Mouse (Mus musculus) midbrain, postnatal 0 days (tissue): ENCODE data around the gene Eif4b. TPM values are rescaled to one million over a fixed set of nuclear protein-coding genes. Genes with fewer than 3 reads are reported as not detected.

Experiments used
- ATAC-seq: fragments of 200-750 bp; cut with Nextera tagmentation; 2 replicates; pipeline ENCODE4 v1.8.0; 2017; ENCODE audit warnings: moderate number of reproducible peaks, mild to moderate bottlenecking, moderate TSS enrichment, moderate library complexity; ENCODE audit not compliant: low FRiP score
- DNase-seq: peaks from one replicate; pipeline ENCODE4 v3.0.0-alpha.2; 2015; ENCODE audit warnings: low spot score
- H3K27ac ChIP-seq: fragments of 300-500 bp; sonication (generic); 2 replicates; pipeline ENCODE4 v1.5.1; 2014; ENCODE audit warnings: low read depth, mild to moderate bottlenecking, low read length, mixed read lengths
- H3K27me3 ChIP-seq: fragments of 300-500 bp; sonication (generic); 2 replicates; pipeline ENCODE4 v1.6.1; 2014; ENCODE audit warnings: low read length, control low read depth, mixed read lengths; ENCODE audit not compliant: insufficient read depth
- H3K36me3 ChIP-seq: fragments of 300-500 bp; sonication (generic); 2 replicates; pipeline ENCODE4 v1.6.1; 2014; ENCODE audit warnings: low read length, control low read depth, mixed read lengths; ENCODE audit not compliant: insufficient read depth
- H3K4me1 ChIP-seq: fragments of 300-500 bp; sonication (generic); 2 replicates; pipeline ENCODE4 v1.6.1; 2014; ENCODE audit warnings: mild to moderate bottlenecking, control low read depth, antibody characterized with exemption, low read length, mixed read lengths; ENCODE audit not compliant: insufficient read depth
- H3K4me2 ChIP-seq: fragments of 300-500 bp; sonication (generic); 2 replicates; pipeline ENCODE4 v1.6.1; 2014; ENCODE audit warnings: low read depth, mild to moderate bottlenecking, low read length, mixed read lengths; ENCODE audit not compliant: poor library complexity, severe bottlenecking
- H3K4me3 ChIP-seq: fragments of 300-500 bp; sonication (generic); 2 replicates; pipeline ENCODE4 v1.5.1; 2014; ENCODE audit warnings: low read depth, mild to moderate bottlenecking, low read length, moderate library complexity
- H3K9ac ChIP-seq: fragments of 300-500 bp; sonication (generic); replicated peaks from 2 replicates; pipeline ENCODE4 v1.6.1; 2014; ENCODE audit warnings: mild to moderate bottlenecking, low read length, moderate library complexity, mixed read lengths; ENCODE audit not compliant: poor library complexity, severe bottlenecking
- H3K9me3 ChIP-seq: fragments of 300-500 bp; sonication (generic); 2 replicates; pipeline ENCODE4 v1.6.1; 2016; ENCODE audit warnings: low read length, control low read depth
- CTCF ChIP-seq: IDR thresholded peaks from 2 replicates; pipeline ENCODE4 v1.5.1; 2016; ENCODE audit warnings: antibody characterized with exemption, mild to moderate bottlenecking
- WGBS: fragments of 180-500 bp; shearing (Covaris S2); extraction: QIAGEN DNeasy Blood & Tissue Kit; methylation state at CpG from one replicate; pipeline ENCODE4 v1.1.7; 2014; 5-methylcytosine and 5-hydroxymethylcytosine counted together
- polyA plus RNA-seq: library from polyadenylated mRNA; unstranded; fragments of >200 nt; fragmentation: Nextera tagmentation; extraction: Ambion mirVana; gene quantifications from 2 replicates; pipeline ENCODE4 v1.2.1, GENCODE M21; 2015
- total RNA-seq: library from RNA; depleted of rRNA; stranded (reverse); fragments of >200 nt; gene quantifications from 2 replicates; pipeline ENCODE4 v1.2.3, GENCODE M21; 2014

Gene Eif4b
- total and polyA plus RNA-seq, 2 experiments from 2014 or later, result 68.2 to 161 TPM

- peak overlapping the region; percentile 49 for H3K4me3 ChIP-seq
- H3K27me3 ChIP-seq, result peaks cover 5% of the 10 kb centered on the region; the same call in 1 of the 2 replicates
- H3K4me2 ChIP-seq, result peak overlapping the region; percentile 92
- WGBS, result 25% methylated on average over 8 of the region's 8 CpGs
- no peaks in the 10 kb centered on the region for H3K9me3 ChIP-seq
- no peak for ATAC-seq
- H3K9ac ChIP-seq, result peak overlapping the region; percentile 55
- no peak overlapping the region; the same call in 1 of the 2 replicates for H3K27ac ChIP-seq
- TF ChIP-seq CTCF, result no peak
- H3K36me3 ChIP-seq, result peaks cover 14% of the 10 kb centered on the region
- H3K4me1 ChIP-seq, result peaks cover 6% of the 10 kb centered on the region; the same call in 1 of the 2 replicates
- DNase-seq, result no peak
Observed at GRCm38 (mm10) chr15:102099771-102100160, 26.2 kb downstream of the Eif4b start.

- Histone ChIP-seq H3K4me2 (peak within 1 kb of the TSS; percentile 92), H3K4me3 (peak within 1 kb of the TSS; percentile 49), H3K4me1 (peaks cover 6% of the 10 kb centered on the region; the same call in 1 of the 2 replicates), H3K9ac (peak within 1 kb of the TSS; percentile 55), H3K36me3 (peaks cover 9% of the 10 kb centered on the region), H3K9me3 (no peaks in the 10 kb centered on the region), H3K27me3 (peaks cover 5% of the 10 kb centered on the region; the same call in 1 of the 2 replicates), H3K27ac (no peak within 1 kb of the TSS; the same call in 1 of the 2 replicates)
- DNase-seq (peak; percentile 53), ATAC-seq (peak; percentile 44; the same call in 1 of the 2 replicates)
- peak; percentile 57 for TF ChIP-seq CTCF
- 1% methylated on average over 45 of the region's 82 CpGs for WGBS
Observed at GRCm38 (mm10) chr15:102100161-102100981, 26.8 kb downstream of the Eif4b start, which contains the start of gene Tns2. Gene Tns2, plus strand, starts transcription at chr15:102100413.

GRCm38 (mm10) chr15:102100996-102101671 lies 27.6 kb downstream of the Eif4b start:
- H3K27me3 ChIP-seq, result peaks cover 5% of the 10 kb centered on the region; the same call in 1 of the 2 replicates
- WGBS, result 36% methylated on average over 10 of the region's 10 CpGs
- H3K9ac ChIP-seq, result peak overlapping the region; percentile 55; the same call in 1 of the 2 replicates
- H3K4me1 ChIP-seq, result peaks cover 6% of the 10 kb centered on the region; the same call in 1 of the 2 replicates
- no peak overlapping the region for H3K27ac ChIP-seq
- no peak for DNase-seq
- H3K36me3 ChIP-seq, result peaks cover under 1% of the 10 kb centered on the region
- TF ChIP-seq CTCF, result no peak; the same call in 1 of the 2 replicates
- peak overlapping the region; percentile 92 for H3K4me2 ChIP-seq
- no peak for ATAC-seq
- H3K9me3 ChIP-seq, result no peaks in the 10 kb centered on the region
- H3K4me3 ChIP-seq, result peak overlapping the region; percentile 49; the same call in 1 of the 2 replicates

DNA sequence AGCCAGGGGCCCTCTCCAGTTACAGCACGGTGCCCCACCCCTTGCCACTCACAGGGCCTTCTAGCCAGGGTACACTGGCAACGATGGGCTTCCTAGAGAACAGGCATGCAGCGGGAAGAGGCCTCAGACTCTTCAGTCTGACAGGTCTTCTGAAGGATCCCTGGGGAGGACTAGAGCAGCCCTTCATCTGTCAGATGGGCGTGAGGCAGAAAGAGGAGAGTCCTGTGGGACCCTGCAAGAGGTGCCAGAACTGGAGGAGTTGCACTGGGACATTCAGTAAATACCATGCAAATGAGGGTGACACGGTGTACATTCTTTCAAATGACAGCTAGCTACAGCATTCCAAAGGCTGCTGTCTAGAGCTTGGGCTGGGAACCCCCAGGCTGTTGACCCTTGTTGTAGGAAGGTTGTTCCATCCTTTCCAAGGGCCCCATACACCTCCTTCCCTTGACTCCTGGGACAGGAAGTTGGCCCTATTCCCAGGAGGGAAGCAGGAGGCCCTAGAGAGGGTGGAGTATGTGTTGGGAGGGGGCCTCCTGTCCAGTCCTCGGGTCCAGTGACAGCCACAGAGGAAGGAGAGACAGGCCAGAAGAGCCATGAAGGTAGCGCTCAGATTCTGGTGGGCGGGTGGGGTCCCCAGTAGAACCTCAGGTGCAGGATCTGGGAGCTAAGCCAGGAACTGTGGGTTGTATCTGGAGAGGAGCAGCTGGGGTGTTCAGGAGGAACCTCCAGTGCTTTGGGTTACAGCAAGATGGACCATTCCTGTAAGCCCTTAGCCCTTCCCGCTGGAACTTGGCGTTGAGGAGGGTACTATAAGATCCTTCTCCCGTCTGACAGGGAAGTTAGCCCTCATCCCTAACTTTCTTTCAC lies 28.3 kb downstream of the Eif4b start:
- Histone ChIP-seq H3K9ac (no peak overlapping the region), H3K4me3 (no peak overlapping the region), H3K4me2 (0 out of 2 replicates have a peak overlapping the region, but pooled peaks have one; percentile 12), H3K4me1 (peaks cover 6% of the 10 kb centered on the region; the same call in 1 of the 2 replicates), H3K27me3 (peaks cover 5% of the 10 kb centered on the region; the same call in 1 of the 2 replicates), H3K27ac (peak overlapping the region; percentile 39; the same call in 1 of the 2 replicates), H3K36me3 (no peaks in the 10 kb centered on the region), H3K9me3 (no peaks in the 10 kb centered on the region)
- ATAC-seq (no peak), DNase-seq (no peak)
- TF ChIP-seq CTCF, result no peak
- 32% methylated on average over 11 of the region's 11 CpGs for WGBS

DNA sequence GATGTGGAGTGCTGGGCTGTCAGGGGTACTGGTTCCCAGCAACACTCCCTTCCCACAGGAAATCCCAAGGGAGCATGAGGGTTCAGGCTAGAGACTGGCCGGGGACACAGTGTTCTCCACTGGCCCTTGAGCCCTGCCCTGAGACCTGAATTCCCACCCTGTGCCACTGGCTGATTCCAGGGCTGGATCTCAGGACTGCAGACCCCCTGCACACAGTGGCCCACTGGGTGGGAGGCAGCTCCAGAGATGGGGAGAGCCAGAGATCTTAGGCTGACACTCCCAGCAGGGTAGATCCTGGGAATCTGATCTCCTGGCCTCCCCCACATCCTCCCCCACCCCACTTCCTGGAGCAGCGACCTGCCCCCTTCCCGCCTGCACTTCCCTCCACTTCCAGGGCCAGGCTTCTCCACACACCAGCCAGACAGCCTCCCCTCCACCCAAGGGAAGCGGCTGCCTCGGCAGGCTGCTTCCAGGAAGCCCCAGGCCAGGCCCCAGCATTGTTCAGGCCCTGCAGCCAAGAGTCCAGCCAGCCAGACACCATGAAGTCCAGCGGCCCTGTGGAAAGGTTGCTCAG lies 29.1 kb downstream of the Eif4b start:
- no peak for DNase-seq
- peaks cover 6% of the 10 kb centered on the region; the same call in 1 of the 2 replicates for H3K4me1 ChIP-seq
- H3K9ac ChIP-seq, result peak overlapping the region; percentile 36; the same call in 1 of the 2 replicates

More for the DNA sequence above, 29.1 kb downstream of the Eif4b start:
- Histone ChIP-seq H3K27me3 (peaks cover 5% of the 10 kb centered on the region; the same call in 1 of the 2 replicates), H3K36me3 (no peaks in the 10 kb centered on the region), H3K9me3 (no peaks in the 10 kb centered on the region), H3K27ac (peak overlapping the region; percentile 39), H3K4me3 (peak overlapping the region; percentile 18), H3K4me2 (peak overlapping the region; percentile 18; the same call in 1 of the 2 replicates)
- TF ChIP-seq CTCF, result no peak
- WGBS, result 31% methylated on average over 6 of the region's 6 CpGs
- ATAC-seq, result no peak
